Mouse (Mus musculus) neural tube, embryonic 14.5 days (tissue): ENCODE measurements at regions not wholly inside any gene's neighbourhood (a gene's known extent, or its start where the extent isn't known, plus 50 kb on each side); places are given as distances from the start of the nearest gene placed in this dataset.

Experiments used
- ATAC-seq: fragments of 200-750 bp; cut with Nextera tagmentation; 2 replicates; pipeline ENCODE4 v1.8.0; 2017; ENCODE audit warnings: low read depth, mild to moderate bottlenecking, moderate TSS enrichment, moderate library complexity
- H3K27ac ChIP-seq: fragments of 300-500 bp; sonication (generic); 2 replicates; pipeline ENCODE4 v1.5.1; 2014; ENCODE audit warnings: low read depth, mild to moderate bottlenecking, control low read depth, low read length, moderate library complexity, mixed read lengths
- H3K27me3 ChIP-seq: fragments of 300-500 bp; sonication (generic); 2 replicates; pipeline ENCODE4 v1.6.1; 2014; ENCODE audit warnings: low read length; ENCODE audit not compliant: control insufficient read depth, insufficient read depth
- H3K36me3 ChIP-seq: fragments of 300-500 bp; sonication (generic); 2 replicates; pipeline ENCODE4 v1.6.1; 2014; ENCODE audit warnings: low read length, mixed read lengths; ENCODE audit not compliant: control insufficient read depth, insufficient read depth
- H3K4me1 ChIP-seq: fragments of 300-500 bp; sonication (generic); 2 replicates; pipeline ENCODE4 v1.6.1; 2014; ENCODE audit warnings: low read length; ENCODE audit not compliant: control insufficient read depth, insufficient read depth
- H3K4me2 ChIP-seq: fragments of 300-500 bp; sonication (generic); 2 replicates; pipeline ENCODE4 v1.6.1; 2014; ENCODE audit warnings: mild to moderate bottlenecking, low read depth, low read length, control low read depth
- H3K4me3 ChIP-seq: fragments of 300-500 bp; sonication (generic); 2 replicates; pipeline ENCODE4 v1.5.1; 2014; ENCODE audit warnings: low read depth, low read length, control low read depth, mixed read lengths
- H3K9ac ChIP-seq: fragments of 300-500 bp; sonication (generic); replicated peaks from 2 replicates; pipeline ENCODE4 v1.6.1; 2014; ENCODE audit warnings: low read depth, mild to moderate bottlenecking, control low read depth, low read length, mixed read lengths
- H3K9me3 ChIP-seq: fragments of 300-500 bp; sonication (generic); 2 replicates; pipeline ENCODE4 v1.6.1; 2016; ENCODE audit warnings: low read length; ENCODE audit not compliant: control insufficient read depth
- WGBS: fragments of 180-500 bp; shearing (Covaris S2); extraction: QIAGEN DNeasy Blood & Tissue Kit; methylation state at CpG from one replicate; pipeline ENCODE4 v1.1.7; 2014; 5-methylcytosine and 5-hydroxymethylcytosine counted together

DNA sequence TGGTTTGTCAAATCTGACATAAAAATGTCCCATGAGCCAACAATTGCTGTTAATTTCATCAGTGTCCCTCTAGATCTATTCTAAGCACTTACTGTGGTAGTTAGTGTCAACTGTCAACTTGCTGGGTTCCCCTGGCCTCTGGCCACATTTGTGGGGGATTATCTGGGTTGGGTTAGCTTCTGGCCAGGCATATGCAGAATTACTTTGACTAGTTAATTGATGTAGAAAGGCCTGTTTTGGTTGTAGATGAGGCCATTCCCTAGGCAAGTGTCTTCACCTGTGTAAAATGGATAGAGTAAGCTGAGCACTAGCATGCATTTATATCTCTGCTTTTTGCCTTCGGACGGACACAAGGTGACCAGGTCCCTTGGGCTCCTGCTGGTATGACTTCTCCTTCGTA is 283.9 kb downstream of the 1810013L24Rik start:
- Histone ChIP-seq H3K27ac (no peak overlapping the region), H3K27me3 (no peaks in the 10 kb centered on the region), H3K4me3 (no peak overlapping the region), H3K4me2 (no peak overlapping the region), H3K4me1 (no peaks in the 10 kb centered on the region), H3K36me3 (no peaks in the 10 kb centered on the region), H3K9ac (no peak overlapping the region), H3K9me3 (no peaks in the 10 kb centered on the region; the same call in 1 of the 2 replicates)
- ATAC-seq: no peak
- WGBS: 100% methylated on average over 3 of the region's 3 CpGs

DNA sequence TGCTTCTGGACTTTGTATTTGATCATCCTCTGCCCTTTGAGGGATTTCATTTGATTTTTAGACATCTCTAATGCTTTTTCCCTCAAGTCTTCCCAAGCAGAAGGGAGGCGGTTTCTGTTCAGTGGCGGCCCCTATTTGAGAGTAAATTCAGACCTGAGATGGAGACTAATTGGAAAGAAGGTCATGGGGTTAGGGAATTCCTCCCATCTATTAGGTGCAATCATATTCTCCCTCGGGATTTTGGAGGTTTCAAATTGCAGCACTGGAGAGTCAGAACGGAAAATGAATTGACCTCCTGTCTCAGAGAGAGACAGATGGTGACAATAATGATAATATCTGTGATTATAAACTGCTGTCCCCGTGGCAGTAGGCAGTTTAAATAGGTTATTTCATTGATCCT is 285.6 kb downstream of the 1810013L24Rik start:
- H3K27ac ChIP-seq: no peak overlapping the region
- H3K9ac ChIP-seq: no peak overlapping the region
- no peak overlapping the region for H3K4me3 ChIP-seq
- ATAC-seq: no peak
- H3K36me3 ChIP-seq: no peaks in the 10 kb centered on the region
- no peak overlapping the region for H3K4me2 ChIP-seq
- H3K27me3 ChIP-seq: no peaks in the 10 kb centered on the region
- 35% methylated on average over 5 of the region's 5 CpGs for WGBS
- H3K9me3 ChIP-seq: no peaks in the 10 kb centered on the region; the same call in 1 of the 2 replicates
- no peaks in the 10 kb centered on the region for H3K4me1 ChIP-seq

DNA sequence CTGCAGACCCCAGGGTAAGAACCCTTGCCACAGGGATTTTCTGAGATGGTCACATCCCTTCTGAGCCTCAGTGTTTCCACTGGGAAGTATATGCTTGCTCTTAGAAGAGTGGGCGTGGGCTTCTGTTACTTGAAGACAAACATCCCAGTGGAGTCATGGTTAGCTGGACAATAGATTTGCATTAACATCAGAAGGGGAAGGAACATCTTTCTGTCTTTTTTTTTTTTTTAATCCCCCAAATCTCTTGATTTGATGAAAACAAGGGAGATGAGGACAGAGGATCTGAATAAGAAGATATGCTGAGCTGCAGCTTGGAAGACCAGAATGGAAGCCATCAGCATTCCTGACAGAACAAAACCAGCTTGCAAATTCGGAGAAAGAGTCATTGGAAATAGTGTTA is 291.7 kb downstream of the 1810013L24Rik start:
- no peak overlapping the region for H3K9ac ChIP-seq
- ATAC-seq: no peak
- no peak overlapping the region for H3K4me2 ChIP-seq
- no peaks in the 10 kb centered on the region for H3K9me3 ChIP-seq
- no peak overlapping the region for H3K4me3 ChIP-seq
- 88% methylated on average over 2 of the region's 2 CpGs for WGBS
- H3K36me3 ChIP-seq: no peaks in the 10 kb centered on the region
- H3K4me1 ChIP-seq: no peaks in the 10 kb centered on the region
- no peak overlapping the region for H3K27ac ChIP-seq
- H3K27me3 ChIP-seq: no peaks in the 10 kb centered on the region

DNA sequence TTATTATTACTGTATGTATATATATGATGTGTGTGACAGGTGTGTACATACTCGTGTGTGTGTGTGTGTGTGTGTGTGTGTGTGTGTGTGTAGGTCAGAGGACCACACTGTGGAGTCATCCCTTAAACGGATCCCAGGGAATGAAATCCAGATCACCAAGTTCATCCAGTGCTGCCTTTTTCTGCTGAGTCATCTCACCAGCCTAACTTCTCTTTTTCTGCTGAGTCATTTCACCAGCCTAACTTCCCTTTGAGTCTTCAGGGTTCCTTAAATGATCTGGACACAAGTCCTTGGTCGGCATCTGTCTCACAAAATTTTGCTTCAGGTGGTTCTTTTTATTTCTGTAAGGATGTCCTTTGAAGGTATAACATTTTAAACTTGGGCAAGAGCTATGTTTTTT is 302.2 kb downstream of the 1810013L24Rik start:
- Histone ChIP-seq H3K27me3 (no peaks in the 10 kb centered on the region), H3K4me1 (no peaks in the 10 kb centered on the region), H3K9ac (no peak overlapping the region), H3K27ac (no peak overlapping the region), H3K36me3 (no peaks in the 10 kb centered on the region), H3K4me2 (no peak overlapping the region), H3K4me3 (no peak overlapping the region), H3K9me3 (no peaks in the 10 kb centered on the region)
- no peak for ATAC-seq
- 81% methylated on average over 3 of the region's 3 CpGs for WGBS

DNA sequence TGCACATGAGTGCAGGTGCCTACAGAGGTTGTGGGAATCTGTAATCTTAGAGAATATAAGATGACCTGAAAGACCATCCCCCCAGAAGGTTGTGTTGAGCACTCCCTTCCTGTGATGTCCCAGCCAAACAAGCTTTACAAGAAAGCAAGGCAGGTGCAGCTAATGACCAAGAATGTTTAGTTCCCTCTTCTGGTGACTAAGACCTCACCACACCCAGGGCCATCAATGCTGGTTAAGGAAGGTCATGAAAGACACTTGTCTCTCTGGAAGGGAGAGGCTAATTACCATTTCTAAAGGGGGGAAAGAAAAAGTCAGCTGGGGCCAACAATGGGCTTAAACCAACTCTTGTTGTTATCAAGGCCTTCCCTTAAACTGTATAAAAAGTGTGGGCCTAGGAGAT is 302.9 kb downstream of the 1810013L24Rik start:
- ATAC-seq: no peak
- no peak overlapping the region for H3K4me3 ChIP-seq
- no peak overlapping the region for H3K4me2 ChIP-seq
- H3K9ac ChIP-seq: no peak overlapping the region
- no peaks in the 10 kb centered on the region for H3K4me1 ChIP-seq
- H3K36me3 ChIP-seq: no peaks in the 10 kb centered on the region
- no peaks in the 10 kb centered on the region for H3K9me3 ChIP-seq
- no peaks in the 10 kb centered on the region for H3K27me3 ChIP-seq
- H3K27ac ChIP-seq: no peak overlapping the region

DNA sequence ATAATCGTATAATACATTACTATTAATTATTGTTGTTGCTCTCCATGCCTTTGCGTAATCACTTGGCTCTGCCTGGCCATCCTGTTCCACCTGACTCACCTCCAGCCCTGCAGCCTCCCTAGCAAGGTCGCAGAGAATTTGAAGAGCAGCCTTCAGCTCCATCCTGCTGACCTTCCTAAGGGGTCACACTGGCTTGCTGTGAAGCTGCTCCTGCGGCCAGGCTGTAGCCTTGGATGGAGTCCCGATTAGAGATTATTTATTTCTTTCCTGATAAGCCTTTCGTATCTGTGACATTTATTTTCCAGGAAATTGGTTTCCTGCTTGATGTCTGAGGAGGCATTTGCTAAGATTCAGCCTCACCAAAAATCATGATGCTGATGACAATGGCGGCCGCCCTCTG is 305.5 kb downstream of the 1810013L24Rik start:
- H3K9me3 ChIP-seq: no peaks in the 10 kb centered on the region
- no peak overlapping the region for H3K9ac ChIP-seq
- no peaks in the 10 kb centered on the region for H3K36me3 ChIP-seq
- H3K4me1 ChIP-seq: no peaks in the 10 kb centered on the region
- ATAC-seq: no peak
- no peak overlapping the region for H3K4me2 ChIP-seq
- no peaks in the 10 kb centered on the region for H3K27me3 ChIP-seq
- no peak overlapping the region for H3K27ac ChIP-seq
- H3K4me3 ChIP-seq: no peak overlapping the region
- 85% methylated on average over 8 of the region's 8 CpGs for WGBS

DNA sequence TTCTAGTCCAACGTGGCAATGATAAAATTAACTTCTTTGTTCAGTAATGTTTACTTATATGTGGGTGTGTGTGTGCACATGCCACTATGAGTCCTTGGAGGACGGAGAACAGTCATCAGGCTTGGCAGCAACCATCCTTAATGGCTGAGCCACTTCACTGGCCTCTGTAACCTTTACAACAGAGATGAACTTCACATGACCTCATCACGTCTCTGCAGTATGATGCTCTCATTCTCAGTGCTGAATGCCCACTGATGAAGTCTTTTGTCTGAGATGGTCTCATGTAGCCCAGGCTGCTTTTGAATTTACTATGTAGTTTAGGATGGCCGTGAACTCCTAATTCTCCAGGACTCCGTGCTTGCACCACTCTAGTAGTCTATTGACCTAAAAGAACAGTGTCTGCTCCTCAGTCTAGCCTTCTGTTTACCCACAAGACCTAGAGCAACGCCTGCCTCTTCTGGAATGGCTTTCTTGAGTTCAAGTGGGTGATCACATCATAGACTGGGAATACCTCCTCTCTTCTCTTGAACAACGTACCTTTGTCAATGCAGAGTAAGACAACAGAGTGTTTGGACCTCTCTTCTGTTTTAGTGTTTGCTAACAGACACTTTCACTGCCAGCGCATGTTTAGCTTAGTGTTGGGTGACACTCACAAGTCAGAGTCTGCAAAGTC is 308.8 kb downstream of the 1810013L24Rik start:
- no peaks in the 10 kb centered on the region for H3K4me1 ChIP-seq
- 55% methylated on average over 8 of the region's 8 CpGs for WGBS
- no peak for ATAC-seq

DNA sequence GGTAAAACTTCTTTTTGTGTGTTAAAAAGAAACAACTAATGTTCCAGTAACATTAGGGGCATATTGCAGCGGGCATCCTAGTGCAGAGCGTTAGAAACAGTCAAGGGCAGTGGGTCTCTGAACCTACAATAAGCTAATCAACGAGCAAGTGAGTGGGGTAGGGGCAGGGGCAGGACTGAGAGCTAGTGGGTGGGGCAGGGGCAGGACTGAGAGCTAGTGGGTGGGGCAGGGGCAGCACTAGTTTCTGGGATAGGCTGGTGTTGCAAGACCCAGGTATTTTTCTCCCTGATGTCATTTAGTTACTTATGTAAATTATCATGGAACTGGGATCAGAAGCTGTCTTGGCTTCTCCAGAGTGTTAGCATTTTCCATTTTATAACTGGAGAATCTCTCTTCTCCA is 309.5 kb downstream of the 1810013L24Rik start:
- no peaks in the 10 kb centered on the region for H3K36me3 ChIP-seq
- WGBS: 78% methylated on average over 3 of the region's 3 CpGs
- no peak overlapping the region for H3K4me3 ChIP-seq
- no peaks in the 10 kb centered on the region for H3K27me3 ChIP-seq
- no peak overlapping the region for H3K27ac ChIP-seq
- H3K9me3 ChIP-seq: no peaks in the 10 kb centered on the region
- ATAC-seq: no peak
- H3K4me2 ChIP-seq: no peak overlapping the region
- no peaks in the 10 kb centered on the region for H3K4me1 ChIP-seq
- H3K9ac ChIP-seq: no peak overlapping the region

More for the DNA sequence above, 308.8 kb downstream of the 1810013L24Rik start:
- Histone ChIP-seq H3K36me3 (no peaks in the 10 kb centered on the region), H3K4me3 (no peak overlapping the region), H3K27ac (no peak overlapping the region), H3K9ac (no peak overlapping the region), H3K9me3 (no peaks in the 10 kb centered on the region), H3K4me2 (no peak overlapping the region), H3K27me3 (no peaks in the 10 kb centered on the region)

DNA sequence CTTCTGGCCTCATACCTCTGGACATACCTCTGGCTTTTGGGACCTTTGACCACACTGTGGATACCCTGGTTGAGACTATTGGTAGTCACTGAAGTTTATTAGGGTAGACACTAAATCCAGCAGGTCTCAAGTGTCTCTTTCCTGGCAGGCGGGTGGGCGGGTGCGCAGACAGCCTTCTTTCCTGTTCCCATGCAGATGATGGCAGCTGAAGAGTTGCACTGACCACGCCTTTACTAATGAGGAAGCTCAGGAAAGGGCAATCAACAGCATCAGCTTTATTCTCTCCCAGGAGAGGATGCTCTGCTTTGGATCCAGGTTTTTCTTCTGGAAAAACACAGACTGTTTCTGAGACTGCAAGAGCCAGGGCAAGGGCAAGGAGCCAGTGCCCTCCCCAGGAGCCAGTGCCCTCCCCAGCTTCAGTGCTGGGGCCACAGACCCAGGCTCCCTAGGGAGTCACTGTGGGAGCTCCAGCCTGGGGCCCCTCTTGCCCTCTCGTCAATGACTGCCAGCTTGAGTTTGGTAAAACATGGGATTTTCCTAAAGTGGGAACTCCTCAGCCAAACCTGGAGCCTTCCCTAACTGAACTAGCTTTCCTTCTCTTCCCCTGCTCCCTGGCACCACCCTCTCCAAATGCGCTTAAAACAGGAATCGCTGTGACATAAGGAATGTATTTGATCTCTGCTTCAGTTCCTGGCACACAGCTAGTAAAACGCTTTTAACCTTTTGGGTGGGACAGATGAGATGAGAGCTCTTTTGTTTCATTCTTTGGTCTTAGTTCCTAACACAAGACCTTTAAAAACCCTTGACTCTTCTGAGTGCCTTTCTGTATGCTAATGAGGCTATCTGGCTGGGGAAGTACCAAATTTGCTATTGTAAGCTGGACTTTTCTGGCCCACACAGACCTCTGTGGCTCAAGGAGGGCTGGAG is 319.6 kb downstream of the 1810013L24Rik start:
- Histone ChIP-seq H3K4me2 (no peak overlapping the region), H3K9me3 (no peaks in the 10 kb centered on the region), H3K4me3 (no peak overlapping the region), H3K36me3 (no peaks in the 10 kb centered on the region), H3K27me3 (no peaks in the 10 kb centered on the region), H3K9ac (no peak overlapping the region), H3K27ac (no peak overlapping the region), H3K4me1 (no peaks in the 10 kb centered on the region)
- WGBS: 42% methylated on average over 8 of the region's 8 CpGs
- no peak for ATAC-seq
